Mouse (Mus musculus): ENCODE data around the gene Orai2. TPM values are rescaled to one million over a fixed set of nuclear protein-coding genes. Genes with fewer than 3 reads are reported as not detected.
"Not testable (repeated sequence)": the region's sequence is repeated elsewhere in the genome, so short reads cannot be mapped to it uniquely, and the experiment has no call there.

Gene Orai2
- polyA plus RNA-seq, 1 experiment from 2014 or later, result 6.2 TPM

- Histone ChIP-seq H3K4me3 (replicated peaks; ENCODE audit: low read depth, low read length) (no peak overlapping the region), H3K9me3 (replicated peaks; ENCODE audit: low read length) (no peaks in the 10 kb centered on the region), H3K27me3 (ENCODE audit: insufficient read depth, low read length) (no peaks in the 10 kb centered on the region), H3K27ac (no peak overlapping the region), H3K9ac (ENCODE audit: low read depth, low read length) (no peak overlapping the region), H3K4me1 (replicated peaks; ENCODE audit: insufficient read depth, low read length) (no peaks in the 10 kb centered on the region), H3K4me2 (ENCODE audit: low read length) (no peak overlapping the region), H3K36me3 (ENCODE audit: insufficient read depth, low read length) (no peaks in the 10 kb centered on the region)
- 71% methylated on average over 5 of the region's 5 CpGs for WGBS
- DNase-seq (ENCODE audit: low spot score) (no peak), ATAC-seq (replicated peaks; ENCODE audit: low FRiP score, low read depth) (no peak)
- TF ChIP-seq CTCF (IDR thresholded peaks at IDR 0.05; ENCODE audit: low read depth), result no peak
These were observed 15.1 kb downstream of the Orai2 start for GRCm38 (mm10) chr5:136155399-136155798.

GRCm38 (mm10) chr5:136152365-136152764, 18.1 kb downstream of the Orai2 start:
- H3K4me1 ChIP-seq (replicated peaks; ENCODE audit: insufficient read depth, low read length), result no peaks in the 10 kb centered on the region
- H3K27me3 ChIP-seq (ENCODE audit: insufficient read depth, low read length), result no peaks in the 10 kb centered on the region
- H3K9me3 ChIP-seq (replicated peaks; ENCODE audit: low read length), result no peaks in the 10 kb centered on the region
- TF ChIP-seq CTCF (IDR thresholded peaks at IDR 0.05; ENCODE audit: low read depth), result no peak
- no peak overlapping the region for H3K27ac ChIP-seq
- DNase-seq (ENCODE audit: low spot score), result no peak
- no peaks in the 10 kb centered on the region for H3K36me3 ChIP-seq (ENCODE audit: insufficient read depth, low read length)
- no peak overlapping the region for H3K9ac ChIP-seq (ENCODE audit: low read depth, low read length)
- no peak for ATAC-seq (replicated peaks; ENCODE audit: low FRiP score, low read depth)
- no peak overlapping the region for H3K4me3 ChIP-seq (replicated peaks; ENCODE audit: low read depth, low read length)
- 68% methylated on average over 8 of the region's 8 CpGs for WGBS
- no peak overlapping the region for H3K4me2 ChIP-seq (ENCODE audit: low read length)

GRCm38 (mm10) chr5:136149134-136149576, 21.4 kb downstream of the Orai2 start:
- not testable (repeated sequence) for H3K4me2 ChIP-seq (ENCODE audit: low read length); H3K36me3 ChIP-seq (ENCODE audit: insufficient read depth, low read length); H3K4me3 ChIP-seq (replicated peaks; ENCODE audit: low read depth, low read length); H3K4me1 ChIP-seq (replicated peaks; ENCODE audit: insufficient read depth, low read length); H3K9me3 ChIP-seq (replicated peaks; ENCODE audit: low read length); H3K27me3 ChIP-seq (ENCODE audit: insufficient read depth, low read length); H3K27ac ChIP-seq; DNase-seq (ENCODE audit: low spot score); H3K9ac ChIP-seq (ENCODE audit: low read depth, low read length); ATAC-seq (replicated peaks; ENCODE audit: low FRiP score, low read depth)
- WGBS, result 68% methylated on average over 5 of the region's 5 CpGs

GRCm38 (mm10) chr5:136147704-136148103, 22.8 kb downstream of the Orai2 start:
- Histone ChIP-seq H3K4me3 (replicated peaks; ENCODE audit: low read depth, low read length) (no peak overlapping the region), H3K9me3 (replicated peaks; ENCODE audit: low read length) (no peaks in the 10 kb centered on the region), H3K27me3 (ENCODE audit: insufficient read depth, low read length) (no peaks in the 10 kb centered on the region), H3K36me3 (ENCODE audit: insufficient read depth, low read length) (no peaks in the 10 kb centered on the region), H3K9ac (ENCODE audit: low read depth, low read length) (no peak overlapping the region), H3K4me1 (replicated peaks; ENCODE audit: insufficient read depth, low read length) (no peaks in the 10 kb centered on the region), H3K4me2 (ENCODE audit: low read length) (no peak overlapping the region), H3K27ac (no peak overlapping the region)
- TF ChIP-seq CTCF (IDR thresholded peaks at IDR 0.05; ENCODE audit: low read depth), result no peak
- ATAC-seq (replicated peaks; ENCODE audit: low FRiP score, low read depth) (no peak), DNase-seq (ENCODE audit: low spot score) (no peak)
- 71% methylated on average over 8 of the region's 8 CpGs for WGBS

GRCm38 (mm10) chr5:136146936-136147335, 23.6 kb downstream of the Orai2 start:
- Histone ChIP-seq H3K9me3 (replicated peaks; ENCODE audit: low read length) (no peaks in the 10 kb centered on the region), H3K4me2 (ENCODE audit: low read length) (no peak overlapping the region), H3K27ac (no peak overlapping the region), H3K4me3 (replicated peaks; ENCODE audit: low read depth, low read length) (no peak overlapping the region), H3K4me1 (replicated peaks; ENCODE audit: insufficient read depth, low read length) (no peaks in the 10 kb centered on the region), H3K9ac (ENCODE audit: low read depth, low read length) (no peak overlapping the region), H3K27me3 (ENCODE audit: insufficient read depth, low read length) (no peaks in the 10 kb centered on the region), H3K36me3 (ENCODE audit: insufficient read depth, low read length) (no peaks in the 10 kb centered on the region)
- DNase-seq (ENCODE audit: low spot score) (no peak), ATAC-seq (replicated peaks; ENCODE audit: low FRiP score, low read depth) (no peak)
- 86% methylated on average over 1 of the region's 1 CpGs for WGBS
- TF ChIP-seq CTCF (IDR thresholded peaks at IDR 0.05; ENCODE audit: low read depth), result no peak

GRCm38 (mm10) chr5:136144606-136145430, 25.7 kb downstream of the Orai2 start:
- H3K4me1 ChIP-seq (replicated peaks; ENCODE audit: insufficient read depth, low read length), result no peaks in the 10 kb centered on the region
- H3K27me3 ChIP-seq (ENCODE audit: insufficient read depth, low read length), result no peaks in the 10 kb centered on the region
- H3K36me3 ChIP-seq (ENCODE audit: insufficient read depth, low read length), result peaks cover 13% of the 10 kb centered on the region
- DNase-seq (ENCODE audit: low spot score), result no peak
- no peak for ATAC-seq (replicated peaks; ENCODE audit: low FRiP score, low read depth)
- H3K9me3 ChIP-seq (replicated peaks; ENCODE audit: low read length), result no peaks in the 10 kb centered on the region
- H3K4me2 ChIP-seq (ENCODE audit: low read length), result no peak overlapping the region
- TF ChIP-seq CTCF (IDR thresholded peaks at IDR 0.05; ENCODE audit: low read depth), result no peak
- H3K27ac ChIP-seq, result no peak overlapping the region
- no peak overlapping the region for H3K4me3 ChIP-seq (replicated peaks; ENCODE audit: low read depth, low read length)
- 35% methylated on average over 12 of the region's 12 CpGs for WGBS
- H3K9ac ChIP-seq (ENCODE audit: low read depth, low read length), result no peak overlapping the region
